Mouse (Mus musculus) midbrain, embryonic 11.5 days (tissue): ENCODE measurements around the gene Pak3. TPM values are rescaled to one million over a fixed set of nuclear protein-coding genes. Genes with fewer than 3 reads are reported as not detected.
"Not testable (repeated sequence)": the region's sequence is repeated elsewhere in the genome, so short reads cannot be mapped to it uniquely, and the experiment has no call there.

Source experiments
- ATAC-seq: fragments of 200-750 bp; cut with Nextera tagmentation; 2 replicates; pipeline ENCODE4 v1.8.0; 2017; ENCODE audit warnings: moderate TSS enrichment, moderate library complexity; ENCODE audit not compliant: low FRiP score
- DNase-seq: peaks from one replicate; pipeline ENCODE4 v3.0.0; 2015; ENCODE audit warnings: low spot score; ENCODE audit errors: missing footprints
- H3K27ac ChIP-seq: fragments of 300-500 bp; sonication (generic); 2 replicates; pipeline ENCODE4 v1.5.1; 2014; ENCODE audit warnings: low read depth, low read length
- H3K27me3 ChIP-seq: fragments of 300-500 bp; sonication (generic); 2 replicates; pipeline ENCODE4 v1.6.1; 2014; ENCODE audit warnings: mild to moderate bottlenecking, low read length, moderate library complexity, mixed read lengths; ENCODE audit not compliant: control insufficient read depth, insufficient read depth
- H3K36me3 ChIP-seq: fragments of 300-500 bp; sonication (generic); 2 replicates; pipeline ENCODE4 v1.6.1; 2014; ENCODE audit warnings: mild to moderate bottlenecking, low read length, moderate library complexity, mixed read lengths; ENCODE audit not compliant: control insufficient read depth, insufficient read depth
- H3K4me1 ChIP-seq: fragments of 300-500 bp; sonication (generic); 2 replicates; pipeline ENCODE4 v1.6.1; 2014; ENCODE audit warnings: low read length; ENCODE audit not compliant: control insufficient read depth, insufficient read depth
- H3K4me2 ChIP-seq: fragments of 300-500 bp; sonication (generic); 2 replicates; pipeline ENCODE4 v1.6.1; 2014; ENCODE audit warnings: mild to moderate bottlenecking, moderate library complexity
- H3K4me3 ChIP-seq: fragments of 300-500 bp; sonication (generic); 2 replicates; pipeline ENCODE4 v1.5.1; 2014; ENCODE audit warnings: low read depth, low read length
- H3K9ac ChIP-seq: fragments of 300-500 bp; sonication (generic); 2 replicates; pipeline ENCODE4 v1.6.1; 2014; ENCODE audit warnings: low read length
- H3K9me3 ChIP-seq: fragments of 300-500 bp; sonication (generic); 2 replicates; pipeline ENCODE4 v1.6.1; 2016; ENCODE audit warnings: low read length; ENCODE audit not compliant: control insufficient read depth
- WGBS: fragments of 180-500 bp; shearing (Covaris S2); extraction: QIAGEN DNeasy Blood & Tissue Kit; methylation state at CpG from one replicate; pipeline ENCODE4 v1.1.7; 2014; 5-methylcytosine and 5-hydroxymethylcytosine counted together
- polyA plus RNA-seq: library from polyadenylated mRNA; unstranded; fragments of >200 nt; fragmentation: Nextera tagmentation; extraction: Ambion mirVana; gene quantifications from 2 replicates; pipeline ENCODE4 v1.2.1, GENCODE M21; 2014

Gene Pak3
- 103 and 116 TPM in 2 replicates for polyA plus RNA-seq

- DNase-seq (peak; percentile 94), ATAC-seq (peak; percentile 85)
- no peaks in the 10 kb centered on the region for H3K36me3 ChIP-seq
- H3K4me2 ChIP-seq = peak within 1 kb of the TSS; percentile 54
- WGBS = 28% methylated on average over 21 of the region's 23 CpGs
- H3K4me1 ChIP-seq = peaks cover 2% of the 10 kb centered on the region; the same call in 1 of the 2 replicates
- H3K4me3 ChIP-seq = peak within 1 kb of the TSS; percentile 30
- H3K27me3 ChIP-seq = peaks cover 7% of the 10 kb centered on the region
- H3K9me3 ChIP-seq = no peaks in the 10 kb centered on the region
- peak within 1 kb of the TSS; percentile 57 for H3K9ac ChIP-seq
- H3K27ac ChIP-seq = peak within 1 kb of the TSS; percentile 31
Observed at GRCm38 (mm10) chrX:143518168-143518901, at the start of gene Pak3. Gene Pak3 (plus strand): TSS chrX:143518591.

- H3K4me2 ChIP-seq = no peak overlapping the region
- H3K36me3 ChIP-seq = no peaks in the 10 kb centered on the region
- H3K27ac ChIP-seq = no peak overlapping the region
- H3K27me3 ChIP-seq = no peaks in the 10 kb centered on the region
- no peak overlapping the region for H3K9ac ChIP-seq
- DNase-seq = peak; percentile 100
- H3K9me3 ChIP-seq = no peaks in the 10 kb centered on the region
- ATAC-seq = peak; percentile 100
- no peak overlapping the region for H3K4me3 ChIP-seq
- 68% methylated on average over 3 of the region's 3 CpGs for WGBS
- H3K4me1 ChIP-seq = no peaks in the 10 kb centered on the region
Observed at GRCm38 (mm10) chrX:143482866-143483265, 35.5 kb upstream of the Pak3 start.

- Histone ChIP-seq H3K36me3 (no peaks in the 10 kb centered on the region), H3K4me3 (no peak overlapping the region), H3K4me2 (no peak overlapping the region), H3K27ac (no peak overlapping the region), H3K9ac (no peak overlapping the region), H3K9me3 (no peaks in the 10 kb centered on the region), H3K27me3 (no peaks in the 10 kb centered on the region; the same call in 1 of the 2 replicates), H3K4me1 (no peaks in the 10 kb centered on the region)
- no peak for ATAC-seq
- no peak for DNase-seq
- 72% methylated on average over 4 of the region's 4 CpGs for WGBS
Observed at GRCm38 (mm10) chrX:143501053-143501695, 17.2 kb upstream of the Pak3 start.

- H3K4me1 ChIP-seq = no peaks in the 10 kb centered on the region
- H3K9me3 ChIP-seq = no peaks in the 10 kb centered on the region
- DNase-seq (no peak), ATAC-seq (no peak)
- H3K27me3 ChIP-seq = no peaks in the 10 kb centered on the region; the same call in 1 of the 2 replicates
- WGBS = 74% methylated on average over 5 of the region's 5 CpGs
- H3K4me2 ChIP-seq = no peak overlapping the region
- H3K9ac ChIP-seq = no peak overlapping the region
- no peak overlapping the region for H3K27ac ChIP-seq
- no peak overlapping the region for H3K4me3 ChIP-seq
- no peaks in the 10 kb centered on the region for H3K36me3 ChIP-seq
Observed at GRCm38 (mm10) chrX:143501776-143502365, 16.5 kb upstream of the Pak3 start.

- Histone ChIP-seq H3K4me3 (peak overlapping the region; percentile 30), H3K9ac (peak overlapping the region; percentile 57), H3K9me3 (no peaks in the 10 kb centered on the region), H3K4me1 (peaks cover 2% of the 10 kb centered on the region; the same call in 1 of the 2 replicates), H3K4me2 (peak overlapping the region; percentile 54), H3K27ac (peak overlapping the region; percentile 31), H3K36me3 (no peaks in the 10 kb centered on the region), H3K27me3 (peaks cover 7% of the 10 kb centered on the region)
- 17% methylated on average over 7 of the region's 7 CpGs for WGBS
- ATAC-seq (peak; percentile 80), DNase-seq (no peak)
Observed at GRCm38 (mm10) chrX:143518917-143519316, 526 bp downstream of the Pak3 start.

- Histone ChIP-seq H3K4me3 (peak overlapping the region; percentile 30; the same call in 1 of the 2 replicates), H3K4me2 (peak overlapping the region; percentile 54; the same call in 1 of the 2 replicates)
- H3K9ac ChIP-seq, H3K9me3 ChIP-seq, DNase-seq, H3K27ac ChIP-seq, H3K4me1 ChIP-seq, H3K27me3 ChIP-seq, H3K36me3 ChIP-seq: not testable (repeated sequence)
- 65% methylated on average over 5 of the region's 5 CpGs for WGBS
- ATAC-seq = 0 out of 2 replicates have a peak, but pooled peaks have one; percentile 16
Observed at GRCm38 (mm10) chrX:143519454-143519853, 1.1 kb downstream of the Pak3 start.

- Histone ChIP-seq H3K9ac (no peak overlapping the region), H3K27me3 (peaks cover 7% of the 10 kb centered on the region), H3K4me3 (no peak overlapping the region), H3K27ac (no peak overlapping the region), H3K4me1 (peaks cover 2% of the 10 kb centered on the region; the same call in 1 of the 2 replicates), H3K36me3 (no peaks in the 10 kb centered on the region), H3K9me3 (no peaks in the 10 kb centered on the region), H3K4me2 (no peak overlapping the region)
- no peak for DNase-seq
- ATAC-seq = no peak; the same call in 1 of the 2 replicates
- WGBS = 44% methylated on average over 1 of the region's 1 CpGs
Observed at GRCm38 (mm10) chrX:143520195-143520594, 1.8 kb downstream of the Pak3 start.

GRCm38 (mm10) chrX:143532331-143532730, 13.9 kb downstream of the Pak3 start:
- no peak for ATAC-seq
- H3K9ac ChIP-seq = no peak overlapping the region
- 97% methylated on average over 3 of the region's 3 CpGs for WGBS
- H3K36me3 ChIP-seq = no peaks in the 10 kb centered on the region
- no peak overlapping the region for H3K27ac ChIP-seq
- no peak for DNase-seq
- H3K4me3 ChIP-seq = no peak overlapping the region
- H3K27me3 ChIP-seq = peaks cover 9% of the 10 kb centered on the region; the same call in 1 of the 2 replicates
- H3K4me1 ChIP-seq = no peaks in the 10 kb centered on the region
- no peaks in the 10 kb centered on the region for H3K9me3 ChIP-seq
- H3K4me2 ChIP-seq = no peak overlapping the region

- ATAC-seq = no peak
- WGBS = 78% methylated on average over 3 of the region's 3 CpGs
- no peak for DNase-seq
- no peak overlapping the region for H3K9ac ChIP-seq
- no peaks in the 10 kb centered on the region for H3K9me3 ChIP-seq
- H3K27ac ChIP-seq = no peak overlapping the region
- no peak overlapping the region for H3K4me2 ChIP-seq
- no peaks in the 10 kb centered on the region for H3K4me1 ChIP-seq
- H3K27me3 ChIP-seq = peaks cover 7% of the 10 kb centered on the region; the same call in 1 of the 2 replicates
- no peak overlapping the region for H3K4me3 ChIP-seq
- H3K36me3 ChIP-seq = no peaks in the 10 kb centered on the region
Observed at GRCm38 (mm10) chrX:143533574-143533973, 15.2 kb downstream of the Pak3 start.
